Mouse (Mus musculus) left cerebral cortex, postnatal 25 days (tissue): ENCODE measurements around the gene Appbp2. TPM values are rescaled to one million over a fixed set of nuclear protein-coding genes. Genes with fewer than 3 reads are reported as not detected.
"Not testable (repeated sequence)": the region's sequence is repeated elsewhere in the genome, so short reads cannot be mapped to it uniquely, and the experiment has no call there.

Source experiments
- DNase-seq, 2 experiments: peaks; one replicate each; pipeline ENCODE4 v3.0.0; 2022; ENCODE audit warnings: low spot score in 2 of 2, mixed read lengths in 1 of 2
- intact Hi-C: fragments of 180-260 bp; cut with DNase I; formaldehyde crosslinking; loops from one replicate; pipeline ENCODE4 v1.15.1; 2025
- total RNA-seq, 2 experiments: library from RNA; stranded (reverse); gene quantifications; 2 replicates each; pipeline ENCODE4 v1.2.3; 2021

The Appbp2 gene
- total RNA-seq, 2 experiments from 2014 or later, result 59.6 to 61.1 TPM

DNA sequence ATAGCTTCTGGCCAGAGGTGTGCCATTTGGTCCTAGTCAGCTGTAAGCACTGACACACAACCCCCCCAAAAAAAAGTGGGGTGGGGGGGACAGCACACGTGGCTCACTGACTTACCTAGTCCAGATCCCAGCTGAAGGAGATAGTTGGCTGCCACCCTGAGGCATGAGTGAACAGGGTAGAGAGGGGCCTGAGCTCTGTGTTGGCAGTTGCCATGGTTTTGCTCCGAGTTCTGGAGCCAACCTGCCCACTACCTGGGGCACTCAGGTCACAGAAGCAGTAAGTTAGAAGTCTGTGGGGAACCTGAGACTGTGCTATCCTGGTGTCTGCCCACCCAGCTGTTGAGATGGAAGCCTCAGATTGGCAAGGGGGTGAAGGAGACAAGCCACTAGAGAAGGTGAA is 64.1 kb downstream of the Appbp2 start:
- no peak for DNase-seq
- intact Hi-C loops, result loop anchor here (2.0 kb wide), 1 partner anchor 90 kb away; no protein-coding TSS in a partner anchor

DNA sequence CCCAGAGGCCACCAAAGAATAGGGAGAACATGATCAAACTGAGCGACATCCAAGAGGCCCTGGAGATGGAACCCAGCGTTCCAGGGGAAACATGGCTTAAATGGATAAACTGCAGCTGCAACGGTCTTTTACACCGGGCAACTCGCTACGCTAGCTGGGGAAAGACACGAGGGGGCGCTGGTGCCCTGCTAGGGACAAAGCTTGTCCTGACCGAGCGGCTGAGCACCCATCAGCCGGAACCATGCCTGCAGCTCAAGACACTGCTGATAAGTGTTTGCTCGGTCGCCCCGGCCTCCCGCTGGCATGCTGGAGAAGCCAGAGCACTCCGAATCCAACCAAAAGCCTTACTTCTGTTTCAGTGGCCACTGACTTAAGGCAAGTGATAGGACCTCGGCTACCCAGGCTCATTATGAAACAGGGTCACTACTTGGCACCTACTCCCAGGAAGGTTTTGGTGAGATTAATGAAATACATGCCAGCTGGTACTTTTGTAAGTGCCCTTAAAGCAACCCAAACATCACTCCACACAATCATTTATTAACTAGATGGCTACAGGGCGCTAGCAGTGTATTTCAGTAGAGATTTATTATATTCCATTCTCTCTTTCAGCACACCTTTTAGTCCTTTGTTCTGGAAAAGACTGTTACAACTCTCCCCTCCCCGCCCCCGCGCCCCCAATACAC is 64.7 kb downstream of the Appbp2 start, which contains the start of gene 1700125H20Rik:
Gene 1700125H20Rik, plus strand, starts transcription at position 347 of the 683 bp plus-strand sequence.
- DNase-seq, result peak; percentile 85 to 89
- intact Hi-C loops, result loop anchor here (2.0 kb wide), 1 partner anchor 91 kb away; no protein-coding TSS in a partner anchor

DNA sequence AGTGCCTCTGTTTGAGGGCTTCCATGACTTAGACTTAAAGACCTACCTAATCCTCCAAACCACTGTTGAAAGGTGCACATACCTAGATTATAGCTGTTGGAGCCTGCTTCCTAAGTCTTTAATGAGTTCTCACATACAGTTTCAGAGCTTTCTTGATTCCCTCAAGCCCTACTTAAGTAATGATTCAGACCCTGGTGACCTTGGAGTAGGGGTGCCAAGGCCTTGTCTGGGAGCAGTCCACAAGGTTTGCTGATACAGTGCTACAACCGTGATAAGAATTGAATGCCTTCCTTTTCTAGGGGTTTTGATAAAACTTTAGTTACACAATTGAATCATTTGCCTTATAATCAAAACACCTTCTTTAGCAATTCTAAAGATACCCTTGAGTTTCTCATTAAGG is 67.4 kb downstream of the Appbp2 start:
- DNase-seq, result no peak
- intact Hi-C loops, result no loop called here

DNA sequence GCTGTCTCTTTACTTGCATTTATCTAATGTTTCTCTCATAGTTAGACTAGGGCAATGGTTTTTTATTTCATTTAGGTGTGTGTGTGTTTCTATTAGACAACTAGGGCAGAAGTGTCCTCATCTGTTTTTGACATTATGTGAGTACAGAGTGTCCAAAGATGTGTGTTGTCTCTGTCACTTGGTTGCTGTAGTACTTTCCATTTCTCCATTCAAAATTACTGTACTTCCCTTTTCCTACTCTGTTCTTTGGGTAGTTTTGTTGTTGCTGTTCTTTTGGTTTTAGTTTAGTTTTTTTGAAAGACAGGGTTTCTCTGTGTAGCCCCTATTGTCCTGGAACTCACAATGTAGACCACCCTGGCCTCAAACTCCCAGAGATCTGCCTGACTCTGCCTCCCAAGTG is 70.6 kb downstream of the Appbp2 start:
- DNase-seq, result no peak
- intact Hi-C loops, result no loop called here

DNA sequence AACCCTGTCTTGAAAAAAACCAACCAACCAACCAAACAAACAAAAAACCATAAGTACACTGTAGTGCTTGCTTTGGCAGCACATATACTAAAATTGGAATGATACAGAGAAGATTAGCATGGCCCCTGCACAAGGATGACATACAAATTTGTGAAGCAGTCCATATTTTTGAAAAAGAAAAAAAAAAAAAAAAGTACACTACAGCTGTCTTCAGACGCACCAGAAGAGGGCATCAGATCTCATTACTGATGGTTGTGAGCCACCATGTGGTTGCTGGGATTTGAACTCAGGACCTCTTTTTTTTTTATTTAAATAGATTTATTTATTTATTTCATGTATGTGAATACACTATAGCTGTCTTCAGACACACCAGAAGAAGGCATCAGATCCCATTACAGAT is 71.9 kb downstream of the Appbp2 start:
- intact Hi-C loops, result not testable (repeated sequence)

DNA sequence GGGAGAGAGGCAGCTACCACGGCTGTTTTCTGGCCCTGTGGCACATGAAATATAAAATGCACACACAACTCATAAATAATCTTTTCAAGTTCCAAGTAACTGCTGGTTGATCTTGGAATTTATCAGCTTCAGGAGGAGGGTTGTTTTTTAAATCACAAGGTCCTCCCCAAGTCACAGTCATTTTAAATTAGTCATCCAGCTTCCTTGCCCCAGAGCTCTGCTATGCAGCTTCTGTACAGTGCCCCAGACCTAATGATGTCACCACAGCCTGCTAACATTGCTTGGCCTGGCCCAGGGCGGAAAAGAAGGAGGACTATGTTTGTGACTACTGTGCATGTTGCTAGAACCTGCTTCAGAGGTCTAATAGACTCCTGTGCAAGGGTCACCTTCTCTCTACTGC is 77.6 kb downstream of the Appbp2 start:
- intact Hi-C loops, result no loop called here
- no peak for DNase-seq

More for the DNA sequence above, 71.9 kb downstream of the Appbp2 start:
- DNase-seq, result not testable (repeated sequence)

DNA sequence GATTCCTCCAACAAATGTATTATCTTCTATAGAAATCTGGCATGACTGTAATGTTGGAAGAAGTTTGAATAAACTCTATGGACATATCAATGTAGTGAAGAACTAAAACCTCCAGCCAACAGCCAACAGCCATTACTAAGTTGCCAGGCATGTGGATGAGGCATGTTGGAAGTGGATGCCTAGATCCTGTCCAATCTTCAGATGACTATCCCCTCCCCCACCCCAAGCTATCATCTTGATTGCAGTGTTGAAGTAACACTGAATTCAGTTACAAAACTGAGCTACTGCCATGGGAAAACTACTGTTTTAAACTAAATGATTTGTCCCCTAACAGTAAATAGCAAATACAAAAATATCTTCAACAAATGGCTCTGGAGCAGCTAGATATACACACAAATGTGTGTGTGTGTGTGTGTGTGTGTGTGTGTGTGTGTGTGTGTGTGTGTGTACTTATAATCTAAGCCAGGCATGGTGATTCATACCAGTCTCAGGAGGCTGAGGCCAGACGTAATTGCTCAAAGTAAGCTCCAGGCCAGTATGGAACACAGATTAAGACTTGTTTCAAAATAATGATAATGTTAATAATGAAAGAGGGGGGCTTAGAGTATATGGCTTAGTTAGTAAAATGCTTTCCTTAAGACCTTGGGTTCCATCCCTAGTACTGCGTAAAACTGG is 82.5 kb downstream of the Appbp2 start:
- intact Hi-C loops, result no loop called here

DNA sequence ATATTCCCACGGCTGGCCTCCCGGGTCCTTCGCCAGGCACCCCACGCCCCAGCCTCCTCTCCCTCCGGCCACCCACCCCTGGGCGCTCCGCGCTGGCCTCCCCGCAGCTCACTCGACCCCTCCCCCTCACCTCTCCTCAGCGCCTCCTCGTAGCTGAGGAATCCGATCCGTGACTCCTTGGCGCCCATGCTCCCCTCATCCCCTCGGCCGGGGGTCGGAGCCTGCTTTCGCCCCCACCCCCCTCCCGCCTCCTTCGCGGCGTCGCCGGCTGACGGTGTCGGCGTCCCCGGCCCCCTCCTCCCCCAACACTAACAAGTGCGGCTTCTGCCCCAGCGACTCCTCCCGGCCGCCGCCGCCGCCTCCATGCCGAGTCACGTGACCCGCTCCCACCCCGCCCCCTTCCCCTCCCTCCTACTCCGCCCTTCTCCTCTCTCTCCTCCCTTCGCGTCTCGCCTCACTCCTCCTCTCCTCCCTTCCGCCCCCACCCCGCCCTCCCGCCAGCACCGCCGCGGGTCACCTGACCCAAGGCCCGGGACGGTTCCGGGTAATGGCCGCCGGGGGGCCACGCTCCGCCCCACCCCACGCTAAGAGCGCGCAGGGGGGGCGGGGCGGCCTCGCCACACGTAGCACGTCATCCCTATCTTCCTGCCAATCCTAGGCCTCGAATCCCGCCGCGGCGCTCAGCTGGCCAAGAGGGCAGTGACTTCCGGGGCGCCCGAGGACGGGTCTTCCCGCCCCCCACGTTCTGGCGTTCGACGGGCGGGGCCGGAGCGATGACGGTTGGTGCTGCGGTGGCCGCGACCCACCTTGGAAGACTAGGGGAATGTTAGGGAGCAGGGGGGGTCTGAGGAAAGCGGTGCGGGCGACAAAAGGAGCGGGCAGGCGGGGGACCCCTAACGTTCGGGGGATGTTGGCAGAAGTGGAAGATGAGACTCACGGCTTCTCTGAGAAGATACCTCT is 95.1 kb downstream of the Appbp2 start, which contains the start of gene Usp32:
Gene Usp32, minus strand, starts transcription at position 581 of the 960 bp plus-strand sequence.
- intact Hi-C loops, result loop anchor here (1.0 to 5.0 kb wide), 3 partner anchors 94 to 268 kb away; partner anchors contain the start of genes Ggnbp2 and Ppm1d
- DNase-seq, result peak; percentile 97 to 98

More for the DNA sequence above, 82.5 kb downstream of the Appbp2 start:
- DNase-seq, result no peak

DNA sequence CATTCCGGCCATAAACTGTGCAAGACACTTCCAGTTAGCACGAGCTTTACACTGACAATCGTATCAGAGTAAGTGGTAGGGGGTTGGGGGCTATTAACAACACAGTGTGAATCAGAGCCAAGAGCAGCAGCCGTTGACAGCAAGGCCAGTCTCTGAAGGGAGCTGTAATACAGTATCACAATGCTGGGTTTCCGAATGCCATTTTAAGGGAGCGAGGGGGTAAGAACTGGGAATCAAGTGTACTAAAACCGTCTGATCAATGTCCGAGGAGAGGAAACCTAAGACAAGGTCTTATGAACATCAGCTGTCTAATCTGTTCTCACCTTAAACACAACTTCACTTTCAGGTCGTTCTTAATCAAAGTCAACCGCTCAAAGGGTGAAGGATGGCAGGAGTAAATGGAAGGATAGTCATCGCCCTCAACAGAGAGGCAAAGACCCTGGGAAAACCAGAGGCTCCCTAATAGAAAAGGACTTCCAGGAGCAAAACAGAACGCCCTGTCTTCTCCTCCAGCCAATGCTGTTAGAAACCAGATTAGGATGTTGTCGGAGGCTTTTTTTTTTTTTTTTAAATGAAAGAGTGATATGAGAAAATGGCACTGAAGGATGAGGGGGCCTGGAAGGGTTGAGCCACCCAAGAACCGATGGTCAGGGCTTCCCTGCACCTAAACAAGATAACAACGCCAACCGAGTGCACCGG is 96.0 kb downstream of the Appbp2 start:
- intact Hi-C loops, result loop anchor here (1.0 to 5.0 kb wide), 2 partner anchors 172 to 267 kb away; partner anchors contain the start of genes Ggnbp2 and Ppm1d
- DNase-seq, result peak; percentile 12 to 15

Other genes with a start within 250 kb of the Appbp2 start
- 100 to 1,000 TPM; 115 to 120 TPM for gene Usp32, start 95.0 kb downstream of the Appbp2 start, total RNA-seq
- under 1 TPM in 1 of 2 experiments, not detected in 1; 0.57 TPM for gene 1700125H20Rik, start 64.7 kb downstream of the Appbp2 start, total RNA-seq
- 10 to 100 TPM; 17.8 to 18.5 TPM for gene Ppm1d, start 76.1 kb upstream of the Appbp2 start, total RNA-seq
- 10 to 100 TPM; 65.4 to 69.7 TPM for gene Bcas3, start 118.0 kb upstream of the Appbp2 start, total RNA-seq